Mouse (Mus musculus): Measurements from ENCODE around the gene Ddx46.

DNA sequence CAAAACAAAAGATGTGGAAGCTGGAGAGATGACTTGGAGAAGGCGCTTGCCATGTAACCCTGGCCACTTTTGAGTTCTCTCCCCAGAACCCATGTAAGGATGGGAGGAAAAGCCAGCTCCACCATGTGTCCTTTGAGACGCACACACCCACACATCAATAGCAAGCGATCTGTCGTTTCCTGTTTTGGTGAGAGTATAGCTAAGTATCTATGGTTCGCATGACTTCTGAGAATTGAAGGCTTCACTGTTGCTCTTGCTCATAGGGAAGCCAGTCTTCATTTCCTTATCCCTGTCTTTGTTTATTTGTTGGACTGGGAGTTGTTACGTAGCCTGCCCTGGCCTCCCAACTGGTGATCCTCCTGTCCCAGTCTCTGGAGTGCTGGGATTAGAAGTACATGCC is 37.9 kb downstream of the Ddx46 start:
- no peak for TF ChIP-seq CTCF (IDR thresholded peaks at IDR 0.05; ENCODE audit: control insufficient read depth, insufficient read depth, insufficient read length)
- no peak for TF ChIP-seq MYOD1 (IDR thresholded peaks at IDR 0.05; ENCODE audit: control insufficient read depth, insufficient read length, low read depth)
- no peak for TF ChIP-seq USF1 (IDR thresholded peaks at IDR 0.05; ENCODE audit: low read depth)
- TF ChIP-seq FOSL1 (IDR thresholded peaks at IDR 0.05; ENCODE audit: insufficient read depth, low read length, poor library complexity, severe bottlenecking) = no peak
- no peak for TF ChIP-seq MAX (IDR thresholded peaks at IDR 0.05)
- TF ChIP-seq MYOG (IDR thresholded peaks at IDR 0.05; ENCODE audit: control insufficient read depth, extremely low read depth, insufficient read length) = no peak
- no peak for TF ChIP-seq CEBPB (IDR thresholded peaks at IDR 0.05; ENCODE audit: low read depth)
